Mouse (Mus musculus) embryonic facial prominence, embryonic 15.5 days (tissue): ENCODE data around the gene Cmip. TPM values are rescaled to one million over a fixed set of nuclear protein-coding genes. Genes with fewer than 3 reads are reported as not detected.

Source experiments
- ATAC-seq: fragments of 200-750 bp; cut with Nextera tagmentation; 2 replicates; pipeline ENCODE4 v1.8.0; 2017; ENCODE audit warnings: low read depth, moderate TSS enrichment; ENCODE audit not compliant: insufficient number of reproducible peaks, low FRiP score, low TSS enrichment
- H3K27ac ChIP-seq: fragments of 300-500 bp; sonication (generic); replicated peaks from 2 replicates; pipeline ENCODE4 v1.5.1; 2015; ENCODE audit warnings: mild to moderate bottlenecking, inconsistent platforms
- H3K27me3 ChIP-seq: fragments of 300-500 bp; sonication (generic); 2 replicates; pipeline ENCODE4 v1.6.1; 2015; ENCODE audit warnings: inconsistent platforms
- H3K36me3 ChIP-seq: fragments of 300-500 bp; sonication (generic); 2 replicates; pipeline ENCODE4 v1.6.1; 2015; ENCODE audit warnings: mild to moderate bottlenecking, inconsistent platforms
- H3K4me1 ChIP-seq: fragments of 300-500 bp; sonication (generic); 2 replicates; pipeline ENCODE4 v1.6.1; 2015; ENCODE audit warnings: inconsistent platforms
- H3K4me2 ChIP-seq: fragments of 300-500 bp; sonication (generic); replicated peaks from 2 replicates; pipeline ENCODE4 v1.6.1; 2015; ENCODE audit warnings: mild to moderate bottlenecking, inconsistent platforms
- H3K4me3 ChIP-seq: fragments of 300-500 bp; sonication (generic); replicated peaks from 2 replicates; pipeline ENCODE4 v1.5.1; 2015; ENCODE audit warnings: mild to moderate bottlenecking, inconsistent platforms
- H3K9ac ChIP-seq: fragments of 300-500 bp; sonication (generic); 2 replicates; pipeline ENCODE4 v1.6.1; 2015; ENCODE audit warnings: inconsistent platforms
- H3K9me3 ChIP-seq: fragments of 300-500 bp; sonication (generic); replicated peaks from 2 replicates; pipeline ENCODE4 v1.6.1; 2016; ENCODE audit warnings: inconsistent platforms
- WGBS: fragments of 180-500 bp; shearing (Covaris S2); methylation state at CpG from one replicate; pipeline ENCODE4 v1.1.7; 2015; 5-methylcytosine and 5-hydroxymethylcytosine counted together
- polyA plus RNA-seq: library from polyadenylated mRNA; unstranded; fragments of >200 nt; fragmentation: Nextera tagmentation; extraction: Ambion mirVana; gene quantifications from 2 replicates; pipeline ENCODE4 v1.2.1, GENCODE M21; 2015

The Cmip gene
- polyA plus RNA-seq, 1 experiment from 2014 or later: 25.9 TPM

DNA sequence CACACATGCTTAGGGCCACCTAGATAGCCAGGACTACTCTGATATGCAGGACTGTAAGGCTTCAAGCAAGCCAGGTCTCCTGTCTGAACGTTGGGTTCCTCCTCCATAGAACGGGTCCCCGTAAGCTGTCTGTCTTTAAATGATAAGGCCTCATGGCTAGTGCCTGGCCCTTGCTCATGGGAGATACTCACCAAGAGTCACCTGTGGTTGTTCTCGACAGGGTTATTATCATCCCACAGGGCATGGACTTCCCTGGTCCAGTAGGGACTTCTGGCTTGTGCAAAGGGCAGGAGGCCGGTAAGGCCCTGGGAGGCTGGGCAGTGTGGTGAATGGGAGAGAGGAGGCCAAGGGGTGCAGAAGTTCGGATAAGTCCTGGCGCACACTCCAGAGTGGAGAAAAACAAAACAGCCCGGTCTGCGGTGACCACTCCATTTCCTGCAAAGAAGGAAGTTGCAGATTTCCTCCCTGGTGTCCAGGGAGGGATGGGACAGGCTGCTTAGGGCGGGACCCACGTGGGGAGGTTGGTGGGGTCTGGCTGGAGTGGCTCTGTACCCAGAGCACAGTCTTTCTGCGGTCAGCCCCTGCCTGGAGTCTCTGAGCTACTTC, 41.2 kb downstream of the Cmip start:
- Histone ChIP-seq H3K4me1 (peaks cover 66% of the 10 kb centered on the region), H3K36me3 (no peaks in the 10 kb centered on the region), H3K9ac (no peak overlapping the region), H3K4me3 (no peak overlapping the region), H3K27me3 (no peaks in the 10 kb centered on the region), H3K27ac (0 out of 2 replicates have a peak overlapping the region, but pooled peaks have one; percentile 9), H3K9me3 (no peaks in the 10 kb centered on the region), H3K4me2 (no peak overlapping the region)
- 71% methylated on average over 12 of the region's 12 CpGs for WGBS
- ATAC-seq: peak; percentile 59; the same call in 1 of the 2 replicates

GRCm38 (mm10) chr8:117299204-117299603, 42.3 kb downstream of the Cmip start:
- WGBS: 64% methylated on average over 10 of the region's 10 CpGs

GRCm38 (mm10) chr8:117300188-117300587, 43.3 kb downstream of the Cmip start:
- Histone ChIP-seq H3K27me3 (no peaks in the 10 kb centered on the region), H3K4me3 (no peak overlapping the region), H3K9ac (no peak overlapping the region), H3K4me1 (peaks cover 68% of the 10 kb centered on the region), H3K4me2 (no peak overlapping the region), H3K27ac (no peak overlapping the region), H3K36me3 (no peaks in the 10 kb centered on the region), H3K9me3 (no peaks in the 10 kb centered on the region)
- no peak for ATAC-seq
- WGBS: 62% methylated on average over 7 of the region's 7 CpGs

More at GRCm38 (mm10) chr8:117299204-117299603, 42.3 kb downstream of the Cmip start:
- Histone ChIP-seq H3K36me3 (no peaks in the 10 kb centered on the region), H3K9ac (no peak overlapping the region), H3K4me1 (peaks cover 66% of the 10 kb centered on the region), H3K4me3 (no peak overlapping the region), H3K27ac (no peak overlapping the region), H3K9me3 (no peaks in the 10 kb centered on the region), H3K27me3 (no peaks in the 10 kb centered on the region), H3K4me2 (no peak overlapping the region)
- no peak for ATAC-seq

GRCm38 (mm10) chr8:117301457-117302041, 44.7 kb downstream of the Cmip start:
- H3K27ac ChIP-seq: no peak overlapping the region

DNA sequence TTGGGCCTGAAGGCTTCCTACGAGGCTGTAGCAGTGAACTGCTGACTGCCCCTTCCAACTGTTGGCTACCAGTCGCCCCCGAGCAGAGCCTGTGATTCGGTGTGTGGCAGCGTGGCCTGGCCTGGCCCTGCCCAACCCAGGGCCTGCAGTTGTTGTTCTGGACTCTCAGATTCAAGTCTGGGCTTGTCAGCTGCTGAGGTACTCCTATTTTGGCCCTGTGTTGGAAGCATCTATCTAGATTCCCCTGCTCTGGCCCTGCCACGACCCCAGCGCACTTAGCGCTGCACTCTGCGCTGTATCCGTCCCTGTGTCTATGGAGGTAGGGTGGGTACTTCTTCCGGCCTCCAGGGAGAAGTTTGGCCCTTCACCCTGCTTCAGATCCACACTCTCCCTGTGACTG, 45.2 kb downstream of the Cmip start:
- Histone ChIP-seq H3K4me1 (peaks cover 79% of the 10 kb centered on the region), H3K27ac (no peak overlapping the region), H3K9ac (no peak overlapping the region), H3K4me3 (no peak overlapping the region), H3K36me3 (no peaks in the 10 kb centered on the region), H3K27me3 (no peaks in the 10 kb centered on the region), H3K4me2 (no peak overlapping the region), H3K9me3 (no peaks in the 10 kb centered on the region)
- ATAC-seq: no peak
- 54% methylated on average over 11 of the region's 11 CpGs for WGBS

More at GRCm38 (mm10) chr8:117301457-117302041, 44.7 kb downstream of the Cmip start:
- Histone ChIP-seq H3K4me1 (peaks cover 74% of the 10 kb centered on the region), H3K36me3 (no peaks in the 10 kb centered on the region), H3K4me2 (no peak overlapping the region), H3K27me3 (no peaks in the 10 kb centered on the region), H3K9ac (no peak overlapping the region), H3K9me3 (no peaks in the 10 kb centered on the region), H3K4me3 (no peak overlapping the region)
- ATAC-seq: no peak
- WGBS: 73% methylated on average over 12 of the region's 12 CpGs

DNA sequence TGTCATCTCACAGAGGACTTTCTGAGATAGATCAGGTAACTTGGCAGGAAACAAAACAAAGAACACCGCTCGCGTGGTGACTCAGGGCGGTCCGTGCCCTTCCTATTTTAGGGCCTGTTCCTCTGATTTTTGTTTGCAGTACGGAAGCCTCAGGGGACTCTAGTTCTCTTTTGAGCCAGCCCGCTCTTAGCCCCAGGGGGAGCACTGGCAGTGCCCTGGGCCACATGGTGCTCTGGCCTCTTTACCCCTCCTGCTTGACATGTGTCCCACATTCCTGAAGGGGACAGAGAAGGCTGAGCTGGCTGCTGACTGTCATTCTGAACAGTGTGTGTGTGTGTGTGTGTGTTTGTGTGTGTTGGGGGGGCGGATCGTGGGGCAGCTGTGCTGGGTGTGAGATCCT, 46.8 kb downstream of the Cmip start:
- H3K27ac ChIP-seq: no peak overlapping the region
- no peaks in the 10 kb centered on the region for H3K9me3 ChIP-seq
- peak; percentile 30; the same call in 1 of the 2 replicates for ATAC-seq
- WGBS: 24% methylated on average over 9 of the region's 9 CpGs
- no peak overlapping the region for H3K4me3 ChIP-seq
- no peak overlapping the region for H3K9ac ChIP-seq
- no peaks in the 10 kb centered on the region for H3K36me3 ChIP-seq
- H3K4me1 ChIP-seq: peaks cover 83% of the 10 kb centered on the region
- no peaks in the 10 kb centered on the region for H3K27me3 ChIP-seq
- H3K4me2 ChIP-seq: no peak overlapping the region

- H3K27me3 ChIP-seq: no peaks in the 10 kb centered on the region
- no peak overlapping the region for H3K27ac ChIP-seq
- H3K9me3 ChIP-seq: no peaks in the 10 kb centered on the region
- 40% methylated on average over 5 of the region's 5 CpGs for WGBS
- H3K4me3 ChIP-seq: no peak overlapping the region
- no peaks in the 10 kb centered on the region for H3K36me3 ChIP-seq
- H3K9ac ChIP-seq: no peak overlapping the region
- no peak for ATAC-seq
- no peak overlapping the region for H3K4me2 ChIP-seq
- H3K4me1 ChIP-seq: peaks cover 69% of the 10 kb centered on the region
These were observed 48.5 kb downstream of the Cmip start for GRCm38 (mm10) chr8:117305405-117305804.

DNA sequence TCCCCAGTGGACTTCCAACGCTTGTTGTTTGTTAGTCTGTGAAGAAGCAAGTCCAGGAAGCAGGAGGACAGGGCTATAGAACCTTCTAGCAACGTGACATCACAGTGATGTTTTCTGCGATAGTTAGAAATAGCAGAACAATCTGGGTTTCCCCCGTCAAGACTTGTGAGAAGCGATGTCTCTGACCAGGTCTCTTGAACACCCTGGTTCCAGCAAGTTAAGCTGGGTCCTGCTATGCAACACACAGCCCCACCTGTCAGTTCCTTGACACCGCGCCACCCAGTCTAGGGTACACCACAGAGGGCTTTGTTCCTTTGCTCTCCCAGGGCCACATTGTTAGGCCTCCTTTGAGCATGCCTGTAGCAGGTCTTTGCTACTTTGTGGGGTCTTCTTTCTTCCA, 49.9 kb downstream of the Cmip start:
- Histone ChIP-seq H3K9me3 (no peaks in the 10 kb centered on the region), H3K4me1 (peaks cover 69% of the 10 kb centered on the region), H3K4me2 (no peak overlapping the region), H3K27ac (no peak overlapping the region), H3K27me3 (no peaks in the 10 kb centered on the region), H3K36me3 (no peaks in the 10 kb centered on the region), H3K4me3 (no peak overlapping the region), H3K9ac (no peak overlapping the region)
- ATAC-seq: no peak
- 89% methylated on average over 7 of the region's 7 CpGs for WGBS

- no peak for ATAC-seq
- Histone ChIP-seq H3K27me3 (no peaks in the 10 kb centered on the region), H3K4me2 (no peak overlapping the region), H3K9ac (no peak overlapping the region), H3K27ac (no peak overlapping the region), H3K36me3 (no peaks in the 10 kb centered on the region), H3K4me3 (no peak overlapping the region), H3K4me1 (peaks cover 69% of the 10 kb centered on the region), H3K9me3 (no peaks in the 10 kb centered on the region)
- 57% methylated on average over 8 of the region's 8 CpGs for WGBS
These were observed 50.4 kb downstream of the Cmip start for GRCm38 (mm10) chr8:117307221-117307620.

DNA sequence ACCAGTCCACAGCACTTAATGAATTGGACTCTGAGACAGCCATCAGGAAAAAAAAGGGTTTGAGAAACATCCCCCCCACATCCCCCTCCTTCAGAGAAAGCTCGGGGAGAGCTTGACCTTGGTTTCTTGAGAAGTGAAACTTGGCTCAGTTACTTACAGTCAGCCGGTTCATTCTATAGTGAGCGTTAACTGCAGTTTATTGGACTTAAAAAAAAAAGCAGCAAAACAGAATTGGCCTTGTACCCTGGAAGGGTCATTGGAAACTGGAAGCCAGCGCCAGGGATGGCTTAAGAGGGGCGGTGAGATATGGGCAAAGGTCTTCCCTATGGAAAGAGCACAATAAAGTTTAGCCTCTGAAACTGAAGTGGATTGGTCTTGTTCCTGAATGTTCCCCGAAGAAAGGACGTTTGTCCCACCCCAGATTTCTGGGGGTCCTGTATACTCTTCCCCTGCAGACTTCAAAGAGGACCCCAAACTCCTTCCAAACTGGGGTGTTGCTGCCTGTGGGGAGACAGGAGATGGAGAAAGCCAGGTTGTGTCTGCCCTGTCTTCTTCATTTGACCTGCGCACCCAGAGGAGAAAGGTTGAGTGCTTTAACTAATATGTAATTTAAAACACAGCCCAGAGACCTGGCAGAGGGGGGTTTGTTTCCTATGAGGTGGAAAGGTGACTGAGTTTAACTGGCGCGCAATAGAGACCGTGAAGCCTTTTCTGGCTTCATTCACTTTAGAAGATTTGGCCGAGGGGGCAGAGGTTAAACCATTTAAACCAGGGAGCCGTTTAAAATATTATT, 51.6 kb downstream of the Cmip start:
- Histone ChIP-seq H3K9me3 (no peaks in the 10 kb centered on the region), H3K36me3 (no peaks in the 10 kb centered on the region), H3K9ac (no peak overlapping the region), H3K4me2 (no peak overlapping the region), H3K4me1 (peaks cover 65% of the 10 kb centered on the region), H3K27me3 (no peaks in the 10 kb centered on the region), H3K27ac (no peak overlapping the region), H3K4me3 (no peak overlapping the region)
- 69% methylated on average over 13 of the region's 13 CpGs for WGBS
- ATAC-seq: no peak

DNA sequence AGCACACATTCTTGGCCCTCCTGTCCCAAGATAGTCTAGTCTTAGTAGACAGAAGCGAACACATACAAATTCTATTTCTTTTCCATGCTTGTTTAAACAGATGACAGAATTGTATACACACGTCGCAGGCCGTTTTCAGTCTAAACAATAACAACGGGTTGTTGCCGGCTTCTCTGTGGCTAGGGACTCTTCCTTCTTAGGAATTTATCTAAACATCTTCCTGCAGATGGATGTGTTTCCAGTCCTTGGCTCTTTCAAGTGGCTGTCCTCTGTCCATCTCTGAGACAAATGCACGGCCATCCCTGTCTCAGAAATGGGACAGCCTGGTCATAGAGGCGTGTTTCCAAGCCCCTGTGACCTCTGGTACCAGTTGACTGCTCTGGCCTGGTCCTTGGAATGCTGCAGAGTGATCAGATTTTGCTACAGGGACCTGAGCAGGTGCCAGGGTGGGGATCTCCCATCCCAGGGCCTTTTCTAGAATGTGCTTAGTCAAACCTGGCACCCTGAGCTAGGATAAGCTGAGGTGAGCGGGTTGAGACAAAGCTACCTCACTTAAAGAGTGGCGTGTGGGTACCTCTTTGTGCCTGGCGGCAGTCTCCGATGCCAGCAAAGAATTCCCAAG, 52.9 kb downstream of the Cmip start:
- no peak overlapping the region for H3K9ac ChIP-seq
- H3K4me2 ChIP-seq: no peak overlapping the region
- peaks cover 63% of the 10 kb centered on the region for H3K4me1 ChIP-seq
- H3K27me3 ChIP-seq: no peaks in the 10 kb centered on the region
- no peak for ATAC-seq
- no peak overlapping the region for H3K27ac ChIP-seq
- no peaks in the 10 kb centered on the region for H3K9me3 ChIP-seq
- no peaks in the 10 kb centered on the region for H3K36me3 ChIP-seq
- no peak overlapping the region for H3K4me3 ChIP-seq
- 77% methylated on average over 12 of the region's 12 CpGs for WGBS
